Mouse (Mus musculus) embryonic facial prominence, embryonic 10.5 days (tissue): ENCODE results near the gene Klf8. TPM values are rescaled to one million over a fixed set of nuclear protein-coding genes. Genes with fewer than 3 reads are reported as not detected.
A peak's percentile ranks its signal among the peaks of the same experiment; 100 is the strongest.

ENCODE experiments used
- DNase-seq: peaks from one replicate; pipeline ENCODE4 v3.0.0-alpha.2; 2017; ENCODE audit warnings: low spot score
- H3K27ac ChIP-seq: fragments of 300-500 bp; sonication (generic); replicated peaks from 2 replicates; pipeline ENCODE4 v1.5.1; 2016; ENCODE audit warnings: mild to moderate bottlenecking
- H3K27me3 ChIP-seq: fragments of 300-500 bp; sonication (generic); replicated peaks from 2 replicates; pipeline ENCODE4 v1.6.1; 2016; ENCODE audit warnings: low read depth, mild to moderate bottlenecking; ENCODE audit not compliant: poor library complexity, severe bottlenecking
- H3K36me3 ChIP-seq: fragments of 300-500 bp; sonication (generic); replicated peaks from 2 replicates; pipeline ENCODE4 v1.6.1; 2016; ENCODE audit warnings: mild to moderate bottlenecking, moderate library complexity
- H3K4me1 ChIP-seq: fragments of 300-500 bp; sonication (generic); 2 replicates; pipeline ENCODE4 v1.6.1; 2016
- H3K4me3 ChIP-seq: fragments of 300-500 bp; sonication (generic); 2 replicates; pipeline ENCODE4 v1.5.1; 2016; ENCODE audit warnings: mild to moderate bottlenecking, moderate library complexity
- H3K9me3 ChIP-seq: fragments of 300-500 bp; sonication (generic); 2 replicates; pipeline ENCODE4 v1.6.1; 2016; ENCODE audit warnings: mild to moderate bottlenecking
- WGBS: fragments of 180-500 bp; shearing (Covaris S2); methylation state at CpG from one replicate; pipeline ENCODE4 v1.1.7; 2016; 5-methylcytosine and 5-hydroxymethylcytosine counted together
- polyA plus RNA-seq: library from polyadenylated mRNA; unstranded; fragments of >200 nt; fragmentation: Nextera tagmentation; extraction: Ambion mirVana; gene quantifications from 2 replicates; pipeline ENCODE4 v1.2.1, GENCODE M21; 2016

Klf8 gene
- polyA plus RNA-seq, 1 experiment from 2014 or later = 1.1 TPM

DNA sequence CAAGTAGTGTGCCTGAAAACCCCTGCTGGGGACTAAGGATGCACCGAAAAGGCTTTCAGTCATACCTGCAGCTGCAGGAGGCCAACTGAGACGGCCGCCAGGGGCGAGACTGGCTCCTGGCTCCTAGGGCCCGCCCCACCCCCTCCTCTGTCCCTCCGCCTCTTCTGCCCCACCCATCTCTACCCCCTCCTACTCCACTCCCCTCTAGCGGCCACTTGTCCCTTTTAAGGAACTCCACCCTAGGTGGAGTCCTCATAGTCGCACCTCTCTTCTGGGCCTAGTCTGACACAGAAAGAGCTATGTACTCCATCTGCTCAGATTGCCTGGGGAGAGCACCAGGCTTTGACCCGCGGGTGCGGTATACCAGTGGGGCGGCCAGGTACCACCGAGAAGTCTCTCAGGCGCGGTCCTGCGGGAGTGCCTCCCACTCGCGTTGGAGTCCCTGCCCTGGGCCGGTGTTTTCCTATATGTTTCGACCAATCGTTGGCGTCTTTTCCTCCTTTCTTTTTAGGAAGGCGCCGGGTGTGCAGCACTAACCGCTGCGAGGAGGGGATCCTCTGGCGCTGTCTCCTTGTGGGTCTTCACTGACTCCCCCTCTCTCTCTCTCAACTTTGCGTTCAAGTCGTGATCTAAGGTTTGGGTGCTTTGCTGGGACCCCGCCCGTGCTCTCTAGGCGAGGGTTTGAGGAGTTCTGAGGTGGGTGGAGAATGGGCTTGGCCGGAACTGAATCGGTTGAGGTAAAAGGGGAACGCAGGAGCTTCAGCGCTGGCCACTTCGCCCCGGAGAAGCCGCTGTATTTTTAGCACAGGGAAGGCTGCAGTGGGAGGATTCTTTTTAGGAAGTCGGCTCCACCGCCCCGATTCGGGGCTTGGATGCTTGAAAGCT lies 122.3 kb downstream of the Klf8 start:
- H3K4me3 ChIP-seq = peak overlapping the region; percentile 60
- 14% methylated on average over 43 of the region's 43 CpGs for WGBS
- H3K4me1 ChIP-seq = peaks cover 3% of the 10 kb centered on the region; the same call in 1 of the 2 replicates
- DNase-seq = peak; percentile 50
- H3K27ac ChIP-seq = no peak overlapping the region; the same call in 1 of the 2 replicates
- H3K36me3 ChIP-seq = no peaks in the 10 kb centered on the region
- no peaks in the 10 kb centered on the region for H3K9me3 ChIP-seq
- H3K27me3 ChIP-seq = peaks cover 52% of the 10 kb centered on the region

DNA sequence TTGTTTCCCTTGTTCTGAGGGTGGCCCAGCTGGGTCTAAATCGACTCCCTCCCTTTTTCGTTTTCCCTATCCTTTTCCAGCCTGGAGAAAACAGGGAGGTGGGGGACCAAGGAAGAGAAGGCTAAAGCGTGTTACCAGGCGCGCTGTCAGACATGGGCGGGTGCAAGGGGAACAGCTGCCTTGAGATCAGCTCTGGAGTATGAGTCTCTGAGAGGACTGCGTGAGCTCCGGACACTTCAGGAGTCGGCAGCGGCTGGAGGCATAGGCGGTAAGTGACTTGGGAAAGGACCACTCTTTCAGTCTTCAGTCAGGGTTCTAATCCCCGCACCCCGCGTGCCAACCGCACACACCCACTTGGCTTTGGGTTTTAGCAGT lies 122.9 kb downstream of the Klf8 start:
- DNase-seq = peak; percentile 39
- 21% methylated on average over 15 of the region's 15 CpGs for WGBS
- Histone ChIP-seq H3K27ac (no peak overlapping the region; the same call in 1 of the 2 replicates), H3K27me3 (peaks cover 52% of the 10 kb centered on the region), H3K9me3 (no peaks in the 10 kb centered on the region), H3K4me3 (peak overlapping the region; percentile 60), H3K36me3 (no peaks in the 10 kb centered on the region), H3K4me1 (peaks cover 3% of the 10 kb centered on the region; the same call in 1 of the 2 replicates)

DNA sequence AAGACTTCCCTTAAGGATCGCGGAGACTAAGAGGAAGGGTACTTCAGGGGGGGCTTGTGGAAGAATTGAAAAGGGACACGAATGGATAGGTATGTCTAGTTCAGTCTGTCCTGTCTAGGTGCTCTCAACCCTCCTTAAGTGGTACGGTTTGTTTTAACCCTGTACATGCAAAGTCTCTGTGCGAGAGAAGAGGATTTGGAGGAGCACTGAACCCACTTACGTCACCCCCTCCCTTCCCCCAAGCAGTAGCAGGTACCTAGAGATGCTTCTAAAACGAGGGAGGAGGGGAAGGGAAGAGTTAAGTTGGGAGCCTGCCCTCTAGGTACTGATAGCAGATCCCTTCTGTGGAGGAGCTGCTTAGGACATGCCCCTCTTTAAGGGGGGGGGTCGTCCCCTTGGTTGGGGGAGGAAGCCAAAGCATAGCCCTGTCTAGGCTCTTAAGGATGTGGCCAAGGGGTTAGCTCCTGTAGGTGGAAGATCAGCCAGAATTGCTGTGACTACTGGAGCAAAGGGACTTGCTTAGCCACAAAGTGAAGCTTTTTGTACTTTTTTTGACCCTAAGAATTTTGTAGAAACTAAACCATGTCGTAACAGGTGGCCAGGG lies 123.5 kb downstream of the Klf8 start:
- peaks cover 3% of the 10 kb centered on the region; the same call in 1 of the 2 replicates for H3K4me1 ChIP-seq
- DNase-seq = no peak
- no peaks in the 10 kb centered on the region for H3K9me3 ChIP-seq
- H3K27me3 ChIP-seq = peaks cover 51% of the 10 kb centered on the region
- no peaks in the 10 kb centered on the region for H3K36me3 ChIP-seq
- H3K4me3 ChIP-seq = peak overlapping the region; percentile 60
- WGBS = 27% methylated on average over 9 of the region's 9 CpGs
- no peak overlapping the region for H3K27ac ChIP-seq

DNA sequence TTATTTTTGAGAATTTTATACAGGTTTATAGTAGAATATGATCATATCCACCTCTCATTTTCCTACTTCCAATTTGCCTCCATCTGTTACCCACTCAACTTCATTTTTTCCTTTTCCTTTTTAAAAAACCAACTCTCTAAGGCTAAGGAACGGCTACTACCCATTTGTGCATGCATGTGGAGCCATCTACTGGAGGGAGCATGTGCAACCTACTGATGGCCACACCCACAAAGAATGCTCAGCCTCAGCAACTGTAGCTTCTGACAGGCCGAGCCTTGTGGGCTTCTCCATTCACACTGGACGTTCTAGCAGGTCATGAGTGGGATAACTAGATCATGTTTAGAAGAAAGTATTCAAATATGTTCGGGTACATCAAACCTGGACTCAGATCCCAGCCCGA lies 129.5 kb downstream of the Klf8 start:
- no peak overlapping the region for H3K4me3 ChIP-seq
- no peak overlapping the region for H3K27ac ChIP-seq
- H3K36me3 ChIP-seq = no peaks in the 10 kb centered on the region
- no peaks in the 10 kb centered on the region for H3K4me1 ChIP-seq
- peak; percentile 25 for DNase-seq
- no peaks in the 10 kb centered on the region for H3K9me3 ChIP-seq
- 33% methylated on average over 5 of the region's 5 CpGs for WGBS
- peaks cover 2% of the 10 kb centered on the region for H3K27me3 ChIP-seq

DNA sequence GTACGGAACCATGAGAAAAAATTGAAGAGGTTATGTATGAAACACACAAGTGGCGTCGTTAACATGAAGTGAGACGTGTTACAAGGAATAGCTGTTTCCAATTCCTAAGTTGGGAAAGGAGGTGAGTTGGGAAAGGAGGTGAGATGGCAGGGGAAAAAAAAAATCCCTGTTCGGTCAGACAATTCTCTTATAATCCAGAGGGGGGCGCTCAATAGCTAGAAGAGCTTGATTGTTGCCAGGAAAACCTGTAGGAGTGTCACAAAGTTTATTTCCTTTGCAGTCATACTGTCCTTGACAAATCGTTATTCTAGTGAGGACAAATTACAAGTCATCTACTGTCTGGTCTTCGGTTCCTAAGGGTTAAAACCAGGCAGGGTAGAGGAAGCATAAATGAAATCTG lies 132.5 kb downstream of the Klf8 start:
- H3K27me3 ChIP-seq = no peaks in the 10 kb centered on the region
- no peaks in the 10 kb centered on the region for H3K9me3 ChIP-seq
- WGBS = 39% methylated on average over 8 of the region's 8 CpGs
- no peaks in the 10 kb centered on the region for H3K4me1 ChIP-seq
- no peaks in the 10 kb centered on the region for H3K36me3 ChIP-seq
- no peak overlapping the region for H3K27ac ChIP-seq
- no peak for DNase-seq
- H3K4me3 ChIP-seq = no peak overlapping the region

DNA sequence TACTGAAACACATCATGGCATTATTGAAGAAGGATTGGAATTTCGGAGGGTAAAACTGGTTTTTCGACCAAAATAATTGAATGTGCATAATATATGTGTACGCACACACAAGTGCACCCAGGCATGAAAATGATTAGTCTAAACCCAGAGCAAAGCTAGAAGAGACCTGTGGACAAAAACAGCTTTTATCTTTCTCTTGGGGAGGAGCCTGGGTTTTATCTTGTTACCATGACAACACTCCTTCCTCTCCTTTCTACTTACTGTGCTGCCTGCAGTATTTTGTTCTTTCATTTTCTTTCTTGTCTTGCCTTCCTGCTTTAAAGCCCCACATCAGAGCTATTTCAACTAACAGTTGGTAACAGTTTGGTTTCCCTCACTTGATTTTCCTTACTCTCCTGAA lies 137.8 kb downstream of the Klf8 start:
- WGBS = 74% methylated on average over 3 of the region's 3 CpGs
- no peak overlapping the region for H3K4me3 ChIP-seq
- H3K9me3 ChIP-seq = no peaks in the 10 kb centered on the region
- DNase-seq = no peak
- no peaks in the 10 kb centered on the region for H3K36me3 ChIP-seq
- no peaks in the 10 kb centered on the region for H3K4me1 ChIP-seq
- no peaks in the 10 kb centered on the region for H3K27me3 ChIP-seq
- H3K27ac ChIP-seq = no peak overlapping the region

DNA sequence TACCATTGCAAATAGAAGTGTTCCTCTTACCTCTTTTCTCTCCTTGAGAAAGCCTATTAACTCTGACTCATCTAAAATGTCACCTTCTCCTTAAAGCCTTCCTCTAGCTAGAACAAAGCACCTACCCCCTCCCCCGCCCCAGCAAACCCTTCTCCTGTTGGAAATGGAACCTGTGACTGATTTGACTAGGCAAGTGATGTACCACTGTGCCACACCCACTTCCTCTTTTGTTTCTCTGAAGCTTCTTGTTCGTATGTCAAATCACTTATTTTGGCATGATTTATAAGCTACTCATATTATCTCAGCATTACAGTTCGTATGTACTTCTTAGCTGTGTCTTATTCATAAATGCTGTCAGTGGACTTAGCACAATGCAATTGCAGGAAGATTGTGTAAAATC lies 144.5 kb downstream of the Klf8 start:
- no peak overlapping the region for H3K27ac ChIP-seq
- 75% methylated on average over 3 of the region's 3 CpGs for WGBS
- DNase-seq = no peak
- no peaks in the 10 kb centered on the region for H3K36me3 ChIP-seq
- no peaks in the 10 kb centered on the region for H3K9me3 ChIP-seq
- H3K4me3 ChIP-seq = no peak overlapping the region
- H3K4me1 ChIP-seq = no peaks in the 10 kb centered on the region
- no peaks in the 10 kb centered on the region for H3K27me3 ChIP-seq

DNA sequence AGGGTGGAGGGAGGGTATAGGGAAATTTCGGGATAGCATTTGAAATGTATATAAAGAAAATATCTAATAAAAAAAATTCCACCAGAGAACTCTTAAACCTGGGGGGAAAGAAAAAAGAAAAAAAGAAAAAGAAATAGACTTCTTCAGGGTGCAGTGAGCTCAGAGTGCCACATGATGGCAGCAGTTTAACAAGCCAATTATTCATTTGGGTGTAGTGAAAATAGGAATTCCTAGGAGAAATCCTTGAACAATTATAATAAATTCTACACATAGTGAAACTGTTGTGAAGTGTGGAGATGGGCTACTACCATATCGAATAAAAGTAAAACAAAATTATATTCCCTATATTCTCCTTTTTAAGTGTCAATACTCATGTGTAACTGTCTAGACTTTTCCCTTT lies 152.0 kb downstream of the Klf8 start:
- H3K27ac ChIP-seq = no peak overlapping the region
- H3K27me3 ChIP-seq = 0 out of 2 replicates have a peak, but pooled peaks cover 3% of the 10 kb centered on the region
- no peaks in the 10 kb centered on the region for H3K36me3 ChIP-seq
- 48% methylated on average over 2 of the region's 2 CpGs for WGBS
- H3K4me1 ChIP-seq = no peaks in the 10 kb centered on the region
- no peak for DNase-seq
- no peaks in the 10 kb centered on the region for H3K9me3 ChIP-seq
- H3K4me3 ChIP-seq = no peak overlapping the region

DNA sequence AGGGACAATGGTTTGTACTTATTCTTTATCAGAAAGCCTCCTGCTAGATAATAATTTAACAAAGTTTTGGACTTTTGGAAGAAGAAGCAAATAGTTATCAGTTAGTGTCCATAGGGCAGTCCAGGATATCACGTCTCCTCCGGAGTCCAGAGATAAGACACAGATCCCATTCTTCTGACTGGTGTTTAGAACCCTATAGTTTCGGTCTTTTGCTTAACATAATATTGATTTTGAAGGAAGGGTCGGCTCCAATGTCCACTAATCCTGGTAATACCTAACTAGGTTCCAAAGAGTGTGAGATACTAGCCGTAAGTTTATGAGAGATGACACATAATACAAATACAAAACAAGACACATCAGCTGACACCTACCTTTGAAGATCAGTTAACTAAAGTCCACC lies 179.8 kb downstream of the Klf8 start:
- WGBS = 94% methylated on average over 5 of the region's 5 CpGs
- no peak overlapping the region for H3K27ac ChIP-seq
- peaks cover 25% of the 10 kb centered on the region for H3K27me3 ChIP-seq

DNA sequence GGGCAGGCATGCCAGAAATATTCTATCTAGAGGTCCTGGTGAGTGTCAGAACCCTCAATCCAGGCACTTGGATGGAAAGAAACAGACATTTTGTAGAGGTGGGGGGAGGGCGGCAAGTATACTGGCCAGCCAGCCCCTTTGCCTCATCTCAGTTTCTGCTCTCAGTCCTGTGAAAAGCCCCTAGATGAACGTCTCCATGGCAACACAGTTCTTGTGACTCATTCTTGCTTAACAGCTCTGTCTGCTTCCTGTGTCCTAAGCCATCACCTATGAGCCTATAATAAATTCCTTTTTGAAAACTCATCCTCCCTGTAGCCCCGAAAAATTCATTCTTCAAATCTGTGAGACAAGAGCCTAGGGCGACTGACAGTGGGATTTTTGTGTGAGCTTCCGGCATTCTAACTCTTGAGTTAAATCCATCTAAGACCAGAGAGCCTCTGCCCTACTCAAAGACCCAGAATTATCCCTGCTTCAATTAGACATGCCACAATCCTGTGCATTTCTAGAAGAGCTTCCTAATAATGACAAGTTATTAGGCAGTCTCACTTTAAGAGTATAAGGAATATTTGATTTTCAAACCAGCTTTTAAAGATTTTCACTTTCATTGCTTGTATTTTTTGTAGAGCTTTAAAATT lies 196.5 kb downstream of the Klf8 start:
- WGBS = 46% methylated on average over 5 of the region's 5 CpGs
- H3K27ac ChIP-seq = peak overlapping the region; percentile 54
- peak; percentile 28 for DNase-seq

More for the DNA sequence above, 179.8 kb downstream of the Klf8 start:
- DNase-seq = no peak
- Histone ChIP-seq H3K9me3 (no peaks in the 10 kb centered on the region), H3K4me3 (no peak overlapping the region), H3K36me3 (no peaks in the 10 kb centered on the region), H3K4me1 (no peaks in the 10 kb centered on the region)

DNA sequence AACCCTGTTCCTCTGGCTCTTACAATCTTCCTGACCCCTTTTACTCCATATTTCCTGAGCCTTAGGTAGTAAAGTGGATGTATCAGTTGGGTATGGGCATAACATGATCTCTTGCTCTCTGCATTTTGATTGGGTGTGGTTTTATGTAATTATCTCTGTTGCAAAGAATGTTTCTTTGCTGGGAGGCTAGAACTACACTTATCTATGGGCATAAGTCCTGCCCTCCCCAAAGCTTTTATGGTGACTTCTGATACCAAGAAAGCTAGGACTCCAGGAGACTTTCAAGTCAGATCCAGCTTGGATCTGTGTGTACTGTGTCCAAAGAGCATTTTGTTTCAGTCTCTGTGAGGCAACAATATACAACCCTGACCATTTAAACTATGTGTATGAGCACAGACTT lies 202.3 kb downstream of the Klf8 start:
- Histone ChIP-seq H3K27ac (no peak overlapping the region), H3K27me3 (0 out of 2 replicates have a peak, but pooled peaks cover 4% of the 10 kb centered on the region), H3K36me3 (no peaks in the 10 kb centered on the region), H3K9me3 (no peaks in the 10 kb centered on the region), H3K4me1 (no peaks in the 10 kb centered on the region), H3K4me3 (no peak overlapping the region)
- no peak for DNase-seq

More for the DNA sequence above, 196.5 kb downstream of the Klf8 start:
- Histone ChIP-seq H3K36me3 (no peaks in the 10 kb centered on the region), H3K27me3 (0 out of 2 replicates have a peak, but pooled peaks cover 12% of the 10 kb centered on the region), H3K4me1 (peaks cover 4% of the 10 kb centered on the region), H3K4me3 (no peak overlapping the region), H3K9me3 (no peaks in the 10 kb centered on the region)

DNA sequence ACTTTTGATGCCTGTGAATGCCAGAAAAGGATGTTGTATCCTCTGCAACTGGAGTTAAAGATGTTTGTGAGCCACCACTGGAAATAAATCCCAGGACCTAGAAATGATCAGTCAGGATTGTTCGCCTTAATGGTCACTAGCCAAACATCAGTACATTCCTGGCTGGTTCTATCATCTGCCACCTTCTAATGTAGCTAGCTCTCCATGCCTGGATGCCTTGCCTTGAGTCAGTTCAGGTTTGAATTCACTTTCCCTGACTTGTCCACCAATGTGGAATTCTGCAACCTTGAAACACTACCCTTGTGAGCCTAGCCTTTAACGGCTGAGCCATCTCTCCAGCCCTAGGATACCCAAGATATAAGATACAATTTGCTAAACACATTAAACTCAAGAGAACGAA lies 202.8 kb downstream of the Klf8 start:
- no peaks in the 10 kb centered on the region for H3K4me1 ChIP-seq
- 92% methylated on average over 3 of the region's 3 CpGs for WGBS
- H3K4me3 ChIP-seq = no peak overlapping the region
- H3K9me3 ChIP-seq = no peaks in the 10 kb centered on the region
- DNase-seq = no peak
- H3K27me3 ChIP-seq = 0 out of 2 replicates have a peak, but pooled peaks cover 4% of the 10 kb centered on the region
- no peaks in the 10 kb centered on the region for H3K36me3 ChIP-seq
- H3K27ac ChIP-seq = no peak overlapping the region
